Mouse (Mus musculus): ENCODE measurements around the gene Necab2.

Gene Necab2

GRCm38 (mm10) chr8:119520102-119520501, 73.6 kb downstream of the Necab2 start:
- peak; percentile 40 for DNase-seq (ENCODE audit: low read depth)
